Mouse (Mus musculus) myocyte (in vitro differentiated cells): ENCODE results near the gene Tmem207. TPM values are rescaled to one million over a fixed set of nuclear protein-coding genes. Genes with fewer than 3 reads are reported as not detected.
"Not testable (repeated sequence)": the region's sequence is repeated elsewhere in the genome, so short reads cannot be mapped to it uniquely, and the experiment has no call there.

ENCODE experiments used
- H3K27me3 ChIP-seq: one replicate; pipeline ENCODE4 v1.6.1; 2011; ENCODE audit not compliant: control insufficient read depth, insufficient read depth, insufficient read length
- H3K36me3 ChIP-seq: one replicate; pipeline ENCODE4 v1.6.1; 2011; ENCODE audit not compliant: control insufficient read depth, insufficient read depth
- H3K4me2 ChIP-seq: one replicate; pipeline ENCODE4 v1.6.1; 2011; ENCODE audit warnings: low read depth, control low read depth
- H3K4me3 ChIP-seq: one replicate; pipeline ENCODE4 v1.5.1; 2011; ENCODE audit warnings: mild to moderate bottlenecking, control low read depth, moderate library complexity
- H3K79me2 ChIP-seq: one replicate; pipeline ENCODE4 v1.6.1; 2011; ENCODE audit not compliant: control insufficient read depth, insufficient read depth
- H3ac ChIP-seq: one replicate; pipeline ENCODE4 v1.6.1; 2011; ENCODE audit not compliant: control insufficient read depth, insufficient read length
- CEBPB ChIP-seq: IDR thresholded peaks from 2 replicates; pipeline ENCODE4 v1.6.1; 2011; ENCODE audit warnings: mild to moderate bottlenecking, moderate library complexity; ENCODE audit not compliant: poor library complexity, insufficient read depth, severe bottlenecking
- E2F4 ChIP-seq: IDR thresholded peaks from one replicate; pipeline ENCODE4 v1.6.1; 2011; ENCODE audit warnings: mild to moderate bottlenecking, control low read depth, moderate library complexity; ENCODE audit not compliant: insufficient read depth
- MAX ChIP-seq: IDR thresholded peaks from one replicate; pipeline ENCODE4 v1.6.1; 2011; ENCODE audit warnings: low read depth, mild to moderate bottlenecking, control low read depth
- MYOD1 ChIP-seq, 3 experiments: IDR thresholded peaks; one replicate each; pipeline ENCODE4 v1.6.1; 2011; ENCODE audit warnings: control low read depth in 2 of 3, low read depth in 2 of 3, mild to moderate bottlenecking in 2 of 3, moderate library complexity in 1 of 3; ENCODE audit not compliant: insufficient read length in 2 of 3, control insufficient read depth in 1 of 3
- MYOG ChIP-seq, 3 experiments: IDR thresholded peaks; one replicate each; pipeline ENCODE4 v1.6.1; 2011; ENCODE audit warnings: control low read depth in 2 of 3, low read depth in 2 of 3, mild to moderate bottlenecking in 2 of 3; ENCODE audit not compliant: insufficient read length in 2 of 3, control insufficient read depth in 1 of 3, insufficient read depth in 1 of 3
- POLR2A ChIP-seq: IDR thresholded peaks from one replicate; pipeline ENCODE4 v1.6.1; 2011; ENCODE audit warnings: low read depth, mild to moderate bottlenecking, control low read depth, moderate library complexity; ENCODE audit not compliant: insufficient read length
- POLR2AphosphoS2 ChIP-seq: IDR thresholded peaks from one replicate; pipeline ENCODE4 v1.6.1; 2011; ENCODE audit warnings: low read depth, control low read depth; ENCODE audit not compliant: insufficient read length
- REST ChIP-seq: IDR thresholded peaks from one replicate; pipeline ENCODE4 v1.6.1; 2011; ENCODE audit warnings: mild to moderate bottlenecking, control low read depth, moderate library complexity; ENCODE audit not compliant: insufficient read depth, insufficient read length
- SRF ChIP-seq: IDR thresholded peaks from one replicate; pipeline ENCODE4 v1.6.1; 2011; ENCODE audit warnings: low read depth; ENCODE audit not compliant: control insufficient read depth, insufficient read length
- TCF12 ChIP-seq: IDR thresholded peaks from one replicate; pipeline ENCODE4 v1.6.1; 2011; ENCODE audit warnings: mild to moderate bottlenecking, control low read depth; ENCODE audit not compliant: poor library complexity, insufficient read depth, severe bottlenecking
- TCF3 ChIP-seq: IDR thresholded peaks from one replicate; pipeline ENCODE4 v1.6.1; 2011; ENCODE audit warnings: low read depth, control low read depth; ENCODE audit not compliant: insufficient read length
- USF1 ChIP-seq: IDR thresholded peaks from one replicate; pipeline ENCODE4 v1.6.1; 2011; ENCODE audit warnings: low read depth, mild to moderate bottlenecking, control low read depth, moderate library complexity
- polyA plus RNA-seq: library from polyadenylated mRNA; unstranded; fragments of >200 nt; fragmentation: generic; extraction: Trizol; gene quantifications from one replicate; pipeline ENCODE4 v1.2.1, GENCODE M21; 2012; ENCODE audit warnings: missing spikeins

Gene Tmem207
- polyA plus RNA-seq, 1 experiment: not detected

GRCm38 (mm10) chr16:26519596-26519995 lies 7.0 kb downstream of the Tmem207 start:
- no peaks in the 10 kb centered on the region for H3K36me3 ChIP-seq
- no peak overlapping the region for H3K4me3 ChIP-seq
- no peak overlapping the region for H3ac ChIP-seq
- H3K79me2 ChIP-seq: no peaks in the 10 kb centered on the region
- H3K4me2 ChIP-seq: no peak overlapping the region
- no peaks in the 10 kb centered on the region for H3K27me3 ChIP-seq
- TF ChIP-seq POLR2AphosphoS2 (no peak), TCF3 (no peak), MAX (no peak), MYOD1 (IDR thresholded peaks at IDR 0.05; ENCODE audit: control insufficient read depth in 1 of 3, insufficient read length in 2 of 3, low read depth in 2 of 3) (no peak), SRF (no peak), REST (no peak), USF1 (no peak), E2F4 (no peak), TCF12 (no peak), CEBPB (no peak), MYOG (IDR thresholded peaks at IDR 0.05; ENCODE audit: control insufficient read depth in 1 of 3, insufficient read depth in 1 of 3, insufficient read length in 2 of 3, low read depth in 2 of 3) (no peak), POLR2A (no peak)

DNA sequence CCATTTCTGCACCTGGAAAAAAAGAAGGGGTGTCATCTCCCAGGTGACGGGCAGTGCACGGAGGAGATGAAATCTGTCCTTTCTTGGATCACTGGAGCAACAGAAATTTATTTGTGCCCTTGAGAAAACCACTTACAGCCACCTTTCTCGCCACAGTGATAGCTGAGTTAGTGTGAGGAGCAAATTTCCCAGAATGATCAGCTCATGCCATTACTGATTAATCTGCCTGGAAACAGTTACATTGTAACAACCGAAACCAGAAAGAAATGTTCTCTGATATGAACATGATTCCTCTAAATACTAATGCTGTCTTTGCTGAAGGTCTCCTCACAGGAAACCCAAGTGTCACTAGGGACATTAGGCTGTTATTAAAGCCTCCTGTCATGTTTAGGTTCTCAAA lies 21.6 kb downstream of the Tmem207 start:
- Histone ChIP-seq H3K79me2 (no peaks in the 10 kb centered on the region), H3K4me3 (no peak overlapping the region), H3ac (no peak overlapping the region), H3K36me3 (no peaks in the 10 kb centered on the region), H3K27me3 (no peaks in the 10 kb centered on the region), H3K4me2 (no peak overlapping the region)
- TF ChIP-seq POLR2AphosphoS2 (no peak), MYOG (IDR thresholded peaks at IDR 0.05; ENCODE audit: control insufficient read depth in 1 of 3, insufficient read depth in 1 of 3, insufficient read length in 2 of 3, low read depth in 2 of 3) (no peak), REST (no peak), MYOD1 (IDR thresholded peaks at IDR 0.05; ENCODE audit: control insufficient read depth in 1 of 3, insufficient read length in 2 of 3, low read depth in 2 of 3) (no peak), CEBPB (no peak), TCF3 (no peak), TCF12 (no peak), USF1 (no peak), E2F4 (no peak), SRF (no peak), POLR2A (no peak), MAX (no peak)

- no peak overlapping the region for H3ac ChIP-seq
- TF ChIP-seq CEBPB (no peak), SRF (no peak)
- no peaks in the 10 kb centered on the region for H3K27me3 ChIP-seq
- H3K79me2 ChIP-seq: no peaks in the 10 kb centered on the region
- no peak overlapping the region for H3K4me2 ChIP-seq
- no peak overlapping the region for H3K4me3 ChIP-seq
- no peaks in the 10 kb centered on the region for H3K36me3 ChIP-seq
Observed at GRCm38 (mm10) chr16:26500738-26501137, 25.8 kb downstream of the Tmem207 start.

DNA sequence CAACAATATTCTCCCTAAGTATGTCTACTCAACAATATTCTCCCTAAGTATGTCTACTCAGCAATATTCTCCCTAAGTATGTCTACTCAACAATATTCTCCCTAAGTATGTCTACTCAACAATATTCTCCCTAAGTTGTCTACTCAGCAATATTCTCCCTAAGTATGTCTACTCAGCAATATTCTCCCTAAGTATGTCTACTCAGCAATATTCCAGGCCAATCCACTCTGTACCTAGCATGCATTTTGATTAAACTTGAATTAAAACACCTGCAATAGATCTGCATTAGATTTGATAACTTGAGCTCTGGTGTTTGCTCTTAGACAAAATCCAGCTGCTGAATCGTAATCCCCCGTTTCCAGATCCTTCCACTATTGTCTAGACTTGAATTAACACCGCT lies 26.9 kb downstream of the Tmem207 start:
- H3K4me2 ChIP-seq, H3K27me3 ChIP-seq, H3ac ChIP-seq, H3K79me2 ChIP-seq, H3K36me3 ChIP-seq, H3K4me3 ChIP-seq: not testable (repeated sequence)

GRCm38 (mm10) chr16:26495721-26496120 lies 30.8 kb downstream of the Tmem207 start:
- no peaks in the 10 kb centered on the region for H3K27me3 ChIP-seq
- TF ChIP-seq SRF: no peak
- no peak for TF ChIP-seq REST
- TF ChIP-seq CEBPB: no peak
- no peak for TF ChIP-seq USF1
- TF ChIP-seq TCF3: no peak
- no peak for TF ChIP-seq MYOD1 (IDR thresholded peaks at IDR 0.05; ENCODE audit: control insufficient read depth in 1 of 3, insufficient read length in 2 of 3, low read depth in 2 of 3)
- no peak for TF ChIP-seq E2F4
- TF ChIP-seq POLR2AphosphoS2: no peak
- no peak for TF ChIP-seq MAX
- no peak for TF ChIP-seq POLR2A
- no peak for TF ChIP-seq TCF12
- TF ChIP-seq MYOG (IDR thresholded peaks at IDR 0.05; ENCODE audit: control insufficient read depth in 1 of 3, insufficient read depth in 1 of 3, insufficient read length in 2 of 3, low read depth in 2 of 3): no peak
- H3K36me3 ChIP-seq: no peaks in the 10 kb centered on the region
- H3K4me3 ChIP-seq: no peak overlapping the region
- H3K79me2 ChIP-seq: no peaks in the 10 kb centered on the region
- no peak overlapping the region for H3K4me2 ChIP-seq
- H3ac ChIP-seq: no peak overlapping the region

- Histone ChIP-seq H3K4me3 (no peak overlapping the region), H3K36me3 (no peaks in the 10 kb centered on the region), H3K4me2 (no peak overlapping the region), H3ac (no peak overlapping the region), H3K79me2 (no peaks in the 10 kb centered on the region), H3K27me3 (no peaks in the 10 kb centered on the region)
- no peak for TF ChIP-seq MAX
- no peak for TF ChIP-seq TCF3
- no peak for TF ChIP-seq SRF
- TF ChIP-seq REST: no peak
- TF ChIP-seq MYOD1 (IDR thresholded peaks at IDR 0.05; ENCODE audit: control insufficient read depth in 1 of 3, insufficient read length in 2 of 3, low read depth in 2 of 3): no peak
Observed at GRCm38 (mm10) chr16:26471254-26471653, 55.3 kb downstream of the Tmem207 start.
